Mouse (Mus musculus) layer of hippocampus, adult 11-12 months (tissue): Measurements from ENCODE around the gene Celf1.
"Not testable (repeated sequence)": the region's sequence is repeated elsewhere in the genome, so short reads cannot be mapped to it uniquely, and the experiment has no call there.

Experiments used
- DNase-seq: peaks from one replicate; pipeline ENCODE4 v3.0.0; 2022; ENCODE audit warnings: low spot score

Celf1 gene

GRCm38 (mm10) chr2:90940233-90941229 lies at the start of gene Celf1:
Celf1 (plus strand) TSS chr2:90940382.
- peak; percentile 84 for DNase-seq

GRCm38 (mm10) chr2:90893673-90894298 lies 46.4 kb upstream of the Celf1 start:
- no peak for DNase-seq

GRCm38 (mm10) chr2:90894299-90894677 lies 45.9 kb upstream of the Celf1 start:
- not testable (repeated sequence) for DNase-seq

GRCm38 (mm10) chr2:90903398-90903797 lies 36.8 kb upstream of the Celf1 start:
- DNase-seq = no peak

- DNase-seq = peak; percentile 86
Observed at GRCm38 (mm10) chr2:90904076-90904855, 35.9 kb upstream of the Celf1 start, which contains the start of the genes Kbtbd4 and Ndufs3. Kbtbd4 (plus strand) TSS chr2:90904740. Ndufs3 (minus strand) TSS chr2:90904827.

- DNase-seq = no peak
Observed at GRCm38 (mm10) chr2:90904856-90905224, 35.3 kb upstream of the Celf1 start.

- DNase-seq = no peak
Observed at GRCm38 (mm10) chr2:90906721-90907120, 33.5 kb upstream of the Celf1 start.

- no peak for DNase-seq
Observed at GRCm38 (mm10) chr2:90910861-90911260, 29.3 kb upstream of the Celf1 start.

GRCm38 (mm10) chr2:90911668-90912067 lies 28.5 kb upstream of the Celf1 start:
- no peak for DNase-seq

GRCm38 (mm10) chr2:90913671-90914070 lies 26.5 kb upstream of the Celf1 start:
- DNase-seq = no peak

- no peak for DNase-seq
Observed at GRCm38 (mm10) chr2:90915516-90915915, 24.7 kb upstream of the Celf1 start.

- DNase-seq = no peak
Observed at GRCm38 (mm10) chr2:90916560-90917232, 23.5 kb upstream of the Celf1 start.

- peak; percentile 58 for DNase-seq
Observed at GRCm38 (mm10) chr2:90917233-90917998, 22.8 kb upstream of the Celf1 start.

- no peak for DNase-seq
Observed at GRCm38 (mm10) chr2:90917999-90918698, 22.0 kb upstream of the Celf1 start.

- DNase-seq = no peak
Observed at GRCm38 (mm10) chr2:90921178-90921577, 19.0 kb upstream of the Celf1 start.

- DNase-seq = no peak
Observed at GRCm38 (mm10) chr2:90922636-90923035, 17.5 kb upstream of the Celf1 start.

GRCm38 (mm10) chr2:90928566-90928965 lies 11.6 kb upstream of the Celf1 start:
- no peak for DNase-seq

- DNase-seq = no peak
Observed at GRCm38 (mm10) chr2:90931829-90932228, 8.4 kb upstream of the Celf1 start.

GRCm38 (mm10) chr2:90932273-90932672 lies 7.9 kb upstream of the Celf1 start:
- DNase-seq = no peak

GRCm38 (mm10) chr2:90938362-90938761 lies 1.8 kb upstream of the Celf1 start:
- DNase-seq = no peak
